Mouse (Mus musculus) heart, adult 8-10 months (tissue): ENCODE data around the gene Neu3. TPM values are rescaled to one million over a fixed set of nuclear protein-coding genes. Genes with fewer than 3 reads are reported as not detected.
"Not testable (repeated sequence)": the region's sequence is repeated elsewhere in the genome, so short reads cannot be mapped to it uniquely, and the experiment has no call there.

ENCODE experiments used
- DNase-seq: peaks from one replicate; pipeline ENCODE4 v3.0.0; 2022; ENCODE audit warnings: low spot score
- total RNA-seq, 4 experiments: library from RNA; stranded (reverse); gene quantifications; 2 replicates each; pipeline ENCODE4 v1.2.4; 2022

The Neu3 gene
- total RNA-seq, 4 experiments from 2014 or later: 3.3 to 5.4 (median 4.8) TPM

DNA sequence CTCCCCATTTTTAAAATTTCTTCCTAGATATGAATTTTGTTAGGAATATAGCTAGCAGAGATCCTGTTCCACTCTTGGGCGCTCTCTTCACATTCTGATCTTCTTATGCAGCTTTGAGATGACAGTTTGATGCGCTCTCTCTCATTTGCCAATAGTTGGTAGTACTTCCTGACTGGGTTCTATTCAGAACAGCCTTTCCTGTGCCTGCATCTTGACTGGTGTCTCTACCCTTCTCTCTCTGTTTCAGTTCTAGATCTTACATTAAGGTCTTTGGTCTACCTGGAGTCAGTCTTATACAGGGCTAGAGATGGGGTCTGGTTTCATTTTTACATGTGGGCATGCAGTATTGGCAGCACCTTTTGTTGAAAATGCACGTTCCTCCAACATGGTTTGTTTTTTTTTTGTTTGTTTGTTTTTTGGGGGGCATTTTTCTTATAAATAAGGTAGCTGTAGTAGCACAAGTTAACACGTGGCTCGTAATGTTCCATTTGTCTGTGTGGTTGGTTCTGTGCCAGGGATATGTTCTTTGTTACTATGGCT lies 6.2 kb upstream of the Neu3 start:
- no peak for DNase-seq

DNA sequence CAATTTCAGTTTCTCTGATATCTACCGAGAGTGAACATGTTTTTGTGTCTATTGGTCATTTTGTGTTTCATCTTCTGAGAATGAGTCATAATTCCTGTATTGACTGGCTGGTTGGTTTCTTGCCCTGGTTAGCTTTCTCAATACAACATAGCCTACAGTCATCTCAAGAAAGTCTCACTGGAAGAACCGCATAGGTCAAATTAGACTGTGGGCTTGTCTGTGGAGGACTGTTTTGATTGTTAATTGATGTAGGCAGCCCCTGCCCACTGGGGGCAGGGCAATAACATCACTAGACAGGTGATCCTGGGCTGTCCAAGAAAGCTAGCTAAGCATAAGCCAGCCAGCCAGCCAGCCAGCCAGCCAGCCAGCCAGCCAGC lies 5.6 kb upstream of the Neu3 start:
- DNase-seq: no peak

GRCm38 (mm10) chr7:99833115-99833845 lies 5.1 kb upstream of the Neu3 start:
- DNase-seq: no peak

DNA sequence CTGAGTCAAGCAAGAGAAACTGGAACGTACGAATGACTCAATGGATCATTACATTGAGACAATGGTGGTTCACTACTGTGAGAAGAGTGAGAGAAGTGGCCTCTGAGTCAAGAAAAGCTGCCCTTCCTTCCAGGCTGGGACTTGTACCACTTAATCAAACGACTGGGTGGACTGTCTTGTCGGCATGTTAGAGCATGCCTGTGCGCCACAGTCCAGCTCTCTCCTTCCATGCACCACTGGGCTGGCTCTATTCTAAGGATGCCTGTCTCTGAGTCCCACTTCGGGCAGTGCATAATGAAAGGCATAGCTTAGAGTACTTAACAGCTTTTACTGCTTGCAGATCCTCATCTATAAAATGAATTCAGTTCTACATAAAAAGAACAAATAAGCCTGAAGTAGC lies 2.1 kb downstream of the Neu3 start:
- no peak for DNase-seq

DNA sequence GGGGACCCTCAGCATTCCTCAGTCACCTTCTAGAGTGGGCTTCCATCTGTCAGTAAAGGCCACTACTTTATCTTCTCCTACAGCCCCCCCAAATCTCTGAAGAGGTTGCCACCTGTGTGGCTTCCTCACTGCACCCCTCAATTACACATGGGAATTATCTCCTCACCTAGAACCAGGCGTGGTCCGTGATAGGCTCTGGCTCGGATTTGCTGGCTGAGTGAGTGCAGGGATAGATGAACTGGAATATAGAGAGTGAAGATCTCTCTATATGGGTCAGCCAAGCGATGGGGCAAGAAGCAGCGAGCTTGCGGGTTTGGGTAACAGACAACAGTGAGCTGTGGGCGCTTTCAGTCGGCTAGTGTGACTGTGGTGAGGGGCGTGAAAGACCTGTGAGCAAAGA lies 2.7 kb downstream of the Neu3 start:
- no peak for DNase-seq

DNA sequence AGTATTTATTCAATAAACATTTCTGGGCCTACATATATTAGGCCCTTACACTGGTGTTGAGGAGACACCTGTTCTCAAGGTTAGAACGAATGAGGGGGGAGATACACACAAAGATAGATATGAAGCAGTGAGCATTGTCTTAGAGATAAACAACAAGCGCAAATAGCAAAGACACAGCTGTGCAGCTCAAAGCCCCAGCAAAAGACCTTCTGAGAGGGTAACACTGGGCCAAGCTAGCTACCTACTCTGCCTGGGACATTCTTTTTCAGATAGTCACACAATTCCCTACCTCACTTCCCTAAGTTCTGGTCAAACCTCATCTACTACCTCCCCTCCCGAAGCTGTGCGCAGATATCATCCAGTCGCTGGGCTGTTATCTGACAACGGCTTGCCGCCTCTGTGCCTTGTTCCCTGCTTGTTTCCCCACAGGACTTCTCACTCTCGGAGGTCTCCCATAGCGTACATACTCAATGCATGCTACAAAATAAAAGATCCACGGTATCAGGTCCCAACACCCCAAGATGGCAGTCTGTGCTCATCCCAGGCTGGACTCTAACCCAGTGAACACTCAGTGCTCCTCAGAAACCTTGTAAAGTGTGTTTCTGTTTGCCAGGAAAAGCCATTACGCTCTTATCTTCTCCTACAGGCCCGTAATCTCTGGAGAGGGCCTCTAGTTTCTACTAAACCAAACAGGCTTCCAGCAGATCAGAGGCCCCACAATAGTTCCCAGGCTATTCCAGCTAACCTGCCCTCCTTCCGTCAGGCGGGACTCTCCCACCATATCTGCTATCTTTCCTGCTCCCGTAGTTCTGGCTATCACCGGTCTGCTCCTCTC lies 3.4 kb downstream of the Neu3 start:
- DNase-seq: no peak

- DNase-seq: no peak
Observed at GRCm38 (mm10) chr7:99823045-99823663, 5.1 kb downstream of the Neu3 start.

DNA sequence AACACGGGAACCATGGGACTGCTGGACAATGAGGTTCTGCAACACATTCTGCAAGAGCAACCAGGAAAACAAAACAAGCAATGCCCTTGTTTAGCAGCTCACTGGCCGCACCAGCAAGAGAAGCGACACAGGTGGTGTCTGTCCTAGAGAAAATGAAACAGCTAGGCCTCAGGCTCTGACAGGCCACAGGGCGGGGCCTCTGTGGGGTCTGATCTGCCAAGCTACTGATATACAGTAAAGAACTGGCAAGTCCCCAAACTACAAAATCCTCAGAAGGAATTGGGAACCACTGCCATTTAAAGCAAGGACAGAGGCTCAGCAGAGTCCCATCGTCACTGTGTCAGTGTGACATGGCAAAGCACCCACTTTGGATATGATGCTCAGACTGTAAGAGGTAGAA lies 5.8 kb downstream of the Neu3 start:
- no peak for DNase-seq

DNA sequence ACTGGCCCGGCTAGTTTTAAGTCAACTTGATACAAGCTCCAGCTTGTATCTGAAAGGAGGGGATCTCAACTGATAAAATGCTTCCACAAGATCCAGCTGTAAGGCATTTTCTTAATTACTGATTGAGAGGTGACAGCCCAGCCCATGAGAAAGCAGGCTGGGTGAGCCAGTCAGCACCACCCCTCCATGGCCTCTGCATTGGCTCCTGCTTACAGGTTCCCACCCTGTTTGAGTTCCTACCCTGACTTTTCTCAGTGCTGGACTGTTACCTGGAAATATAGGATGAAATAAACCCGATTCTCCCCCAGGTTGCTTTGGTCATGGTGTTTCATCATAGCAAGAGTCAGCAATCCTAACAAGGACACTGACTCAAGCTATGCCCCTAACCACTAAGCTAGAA lies 6.3 kb downstream of the Neu3 start:
- DNase-seq: no peak

DNA sequence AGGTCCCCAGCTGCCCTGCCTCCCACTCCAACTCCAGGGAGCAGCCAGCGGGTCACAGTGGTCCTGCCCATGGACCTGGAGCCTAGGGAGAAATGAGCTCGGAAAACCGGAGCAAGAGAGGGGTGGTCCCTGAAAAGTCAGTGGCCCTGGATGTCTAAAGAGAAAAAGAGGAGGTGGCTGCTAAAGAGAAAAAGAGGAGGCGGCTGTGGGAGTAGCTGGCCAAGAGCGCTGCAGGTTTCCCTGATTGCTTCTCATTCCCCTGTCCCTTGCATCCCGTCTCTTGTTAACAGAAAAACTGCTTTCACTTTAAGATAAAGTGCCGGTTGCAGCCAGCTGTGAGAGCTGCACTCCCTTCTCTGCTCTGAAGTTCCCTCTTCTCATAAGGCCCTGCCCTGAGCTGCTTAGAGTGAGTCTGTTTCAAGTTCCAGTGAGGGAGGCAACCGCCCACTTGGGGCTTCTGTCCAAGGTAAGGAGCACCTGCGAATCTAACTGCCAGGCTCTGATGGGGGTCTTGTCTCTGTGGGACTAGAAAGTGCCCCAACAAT lies 10.0 kb downstream of the Neu3 start:
- DNase-seq: not testable (repeated sequence)

- DNase-seq: no peak
Observed at GRCm38 (mm10) chr7:99813394-99813793, 14.8 kb downstream of the Neu3 start.

DNA sequence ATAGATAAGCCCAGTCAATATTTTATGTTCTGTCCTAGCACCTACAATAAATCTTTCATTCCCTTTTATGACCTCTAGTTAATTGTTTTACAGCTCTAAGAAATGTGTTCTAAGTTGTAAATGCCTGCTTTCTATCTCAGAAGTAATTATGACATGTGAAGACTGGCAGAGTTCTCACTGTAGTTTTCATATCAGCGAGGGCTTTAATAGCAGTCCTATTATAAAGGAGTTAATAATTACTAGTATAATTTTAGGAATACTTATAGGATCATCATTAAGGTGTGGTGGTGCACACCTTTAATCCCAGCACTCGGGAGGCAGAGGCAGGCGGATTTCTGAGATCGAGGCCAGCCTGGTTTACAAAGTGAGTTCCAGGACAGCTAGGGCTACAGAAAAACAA lies 16.6 kb downstream of the Neu3 start:
- DNase-seq: no peak

GRCm38 (mm10) chr7:99810814-99811213 lies 17.4 kb downstream of the Neu3 start:
- no peak for DNase-seq

GRCm38 (mm10) chr7:99807043-99807442 lies 21.2 kb downstream of the Neu3 start:
- not testable (repeated sequence) for DNase-seq

GRCm38 (mm10) chr7:99805340-99805739 lies 22.9 kb downstream of the Neu3 start:
- no peak for DNase-seq

- not testable (repeated sequence) for DNase-seq
Observed at GRCm38 (mm10) chr7:99804033-99804432, 24.2 kb downstream of the Neu3 start.

DNA sequence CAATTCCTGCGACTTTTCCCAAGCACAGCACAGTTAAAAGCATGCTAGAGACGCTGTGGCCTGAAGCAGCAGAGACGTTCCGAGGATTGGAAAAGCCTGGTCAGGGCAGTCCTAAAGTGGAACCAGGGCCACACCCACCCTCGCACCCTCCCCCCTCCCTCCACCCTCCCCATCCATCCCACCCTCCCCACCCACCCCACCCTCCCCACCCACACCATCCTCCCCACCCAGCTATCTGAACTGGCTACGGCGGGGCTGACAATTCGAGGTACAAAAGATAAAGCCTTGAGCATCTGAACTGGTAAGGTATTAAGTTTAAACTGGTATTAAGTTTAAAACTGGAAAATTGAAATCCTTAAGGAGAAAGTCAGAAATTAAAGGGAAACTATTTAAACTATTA lies 24.7 kb downstream of the Neu3 start:
- no peak for DNase-seq

GRCm38 (mm10) chr7:99799118-99799517 lies 29.1 kb downstream of the Neu3 start:
- no peak for DNase-seq

DNA sequence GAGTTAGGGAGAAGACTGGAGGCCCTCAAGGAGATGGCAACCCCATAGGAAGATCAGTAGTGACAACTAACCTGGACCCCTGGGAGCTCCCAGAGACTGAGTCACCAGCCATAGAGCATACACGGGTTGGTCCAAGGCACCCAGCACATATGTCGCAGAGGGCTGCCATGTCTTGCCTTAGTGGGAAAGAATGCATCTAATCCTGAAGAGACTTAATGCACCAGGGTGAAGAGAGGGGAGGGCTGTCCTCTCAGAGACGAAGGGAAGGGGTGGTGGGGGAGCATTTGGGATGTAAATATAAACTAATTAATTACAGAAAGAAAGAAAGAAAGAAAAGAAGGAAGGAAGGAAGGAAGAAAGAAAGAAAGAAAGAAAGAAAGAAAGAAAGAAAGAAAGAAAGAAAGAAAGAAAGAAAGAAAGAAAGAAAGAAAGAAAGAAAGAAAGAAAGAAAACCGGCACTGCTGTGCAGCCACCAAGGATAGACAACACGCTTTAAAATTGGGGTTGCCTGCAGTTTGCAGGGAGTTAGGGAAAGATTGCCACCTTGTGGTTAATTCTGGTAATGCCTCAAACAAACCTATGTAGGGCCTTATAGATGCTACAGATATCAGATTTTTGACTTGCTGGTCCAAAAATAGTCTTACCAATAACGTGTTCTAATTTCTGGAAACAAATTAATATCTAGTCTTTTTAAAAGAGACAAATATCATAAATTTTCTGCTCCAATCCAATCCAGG lies 30.1 kb downstream of the Neu3 start:
- peak; percentile 84 for DNase-seq

GRCm38 (mm10) chr7:99797261-99797660 lies 31.0 kb downstream of the Neu3 start:
- no peak for DNase-seq

DNA sequence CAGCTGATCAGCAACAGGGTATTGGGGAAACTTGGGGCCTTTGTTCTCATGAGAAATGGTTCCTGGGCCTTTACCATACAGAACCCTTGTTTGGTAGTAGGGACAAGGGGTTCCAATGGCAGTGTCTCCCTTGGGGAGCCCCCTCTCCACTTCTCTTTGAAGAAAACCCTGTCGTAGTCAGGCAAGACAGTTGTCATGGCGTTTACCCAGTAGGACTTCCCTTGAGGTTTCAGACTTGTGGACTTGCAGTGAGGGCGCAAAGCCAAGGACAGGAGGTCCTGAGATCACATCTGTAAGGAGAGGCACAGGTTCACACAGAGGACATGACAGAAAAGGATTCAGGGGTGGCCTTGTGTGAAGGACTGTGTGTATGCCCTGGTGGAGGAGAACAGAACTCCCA lies 31.7 kb downstream of the Neu3 start:
- no peak for DNase-seq
